Mouse (Mus musculus) skeletal muscle tissue, adult 2 months (tissue): ENCODE measurements around the gene Sema3g.
A peak's percentile ranks its signal among the peaks of the same experiment; 100 is the strongest.

Source experiments
- DNase-seq: peaks from one replicate; pipeline ENCODE4 v3.0.0-alpha.2; 2012; ENCODE audit warnings: low read depth, low spot score

Gene Sema3g

GRCm38 (mm10) chr14:31271121-31271520 is 53.5 kb downstream of the Sema3g start:
- DNase-seq = no peak

DNA sequence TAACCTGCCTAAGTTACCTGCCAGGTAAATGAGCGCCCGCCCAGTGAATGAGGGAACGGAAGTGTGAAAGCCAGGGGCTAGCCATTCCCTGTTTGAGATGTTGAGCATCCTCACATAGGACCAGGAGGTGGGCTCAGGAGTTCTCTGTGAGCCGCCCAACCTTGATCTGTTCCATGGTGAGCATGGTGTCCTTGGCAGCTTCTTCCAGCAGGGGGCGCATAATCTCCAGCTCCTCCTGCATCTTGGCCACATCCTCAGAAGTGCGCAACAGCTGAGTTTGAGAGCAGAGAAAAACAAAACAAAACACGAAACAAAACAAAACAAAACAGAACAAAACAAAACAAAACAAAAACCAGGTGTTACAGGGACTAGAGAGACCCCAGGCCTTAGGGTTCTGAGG is 54.5 kb downstream of the Sema3g start:
- DNase-seq = peak; percentile 52
